Mouse (Mus musculus): ENCODE data around the gene Brpf3. TPM values are rescaled to one million over a fixed set of nuclear protein-coding genes. Genes with fewer than 3 reads are reported as not detected.

Brpf3 gene
- 16.0 TPM for polyA plus RNA-seq (2017; shearing (Covaris generic))

GRCm38 (mm10) chr17:28800671-28801412 is at the start of gene Brpf3:
Gene Brpf3, plus strand, starts transcription at chr17:28801090.

GRCm38 (mm10) chr17:28769121-28769874 is 31.6 kb upstream of the Brpf3 start, which contains the start of gene Mapk13:
Gene Mapk13, plus strand, starts transcription at chr17:28769297.

GRCm38 (mm10) chr17:28858205-28858604 is 57.3 kb downstream of the Brpf3 start, which contains the start of gene Pnpla1:
Gene Pnpla1, plus strand, starts transcription at chr17:28858411.

Other genes starting within 250 kb of the Brpf3 start
- gene Clps, start 240.3 kb upstream of the Brpf3 start, polyA plus RNA-seq (2017; shearing (Covaris generic)) = not detected
- gene Lhfpl5, start 225.4 kb upstream of the Brpf3 start, polyA plus RNA-seq (2017; shearing (Covaris generic)) = 1.1 TPM
- gene Srpk1, start 178.4 kb upstream of the Brpf3 start, polyA plus RNA-seq (2017; shearing (Covaris generic)) = 385 TPM
- 2.0 TPM for gene Slc26a8, start 110.9 kb upstream of the Brpf3 start, polyA plus RNA-seq (2017; shearing (Covaris generic))
- 116 TPM for gene Mapk14, start 109.8 kb upstream of the Brpf3 start, polyA plus RNA-seq (2017; shearing (Covaris generic))
- gene AC170998.1, start 75.0 kb upstream of the Brpf3 start, polyA plus RNA-seq (2017; shearing (Covaris generic)) = 9.8 TPM
- not detected for gene Mapk13, start 31.8 kb upstream of the Brpf3 start, polyA plus RNA-seq (2017; shearing (Covaris generic))
- gene Pnpla1, start 57.3 kb downstream of the Brpf3 start, polyA plus RNA-seq (2017; shearing (Covaris generic)) = 0.12 TPM
- 0.26 TPM for gene 4930539E08Rik, start 114.2 kb downstream of the Brpf3 start, polyA plus RNA-seq (2017; shearing (Covaris generic))
- gene Pxt1, start 142.8 kb downstream of the Brpf3 start, polyA plus RNA-seq (2017; shearing (Covaris generic)) = not detected
- 84.5 TPM for gene Kctd20, start 150.9 kb downstream of the Brpf3 start, polyA plus RNA-seq (2017; shearing (Covaris generic))
- 453 TPM for gene Stk38, start 206.9 kb downstream of the Brpf3 start, polyA plus RNA-seq (2017; shearing (Covaris generic))
- 502 TPM for gene Srsf3, start 231.5 kb downstream of the Brpf3 start, polyA plus RNA-seq (2017; shearing (Covaris generic))